Mouse (Mus musculus) ES-E14 (cell line): ENCODE data around the gene Mical2. TPM values are rescaled to one million over a fixed set of nuclear protein-coding genes. Genes with fewer than 3 reads are reported as not detected.

Experiments
- DNase-seq: peaks from one replicate; pipeline ENCODE4 v3.0.0-alpha.2; 2013; ENCODE audit warnings: low read depth, low spot score
- H3K27ac ChIP-seq: 2 replicates; pipeline ENCODE4 v1.5.1; 2012; ENCODE audit warnings: low read depth, mild to moderate bottlenecking, low read length, moderate library complexity, mixed read lengths; ENCODE audit not compliant: poor library complexity, insufficient read depth, severe bottlenecking
- H3K36me3 ChIP-seq: 2 replicates; pipeline ENCODE4 v1.6.1; 2012; ENCODE audit warnings: mild to moderate bottlenecking, low read length, moderate library complexity, mixed read lengths; ENCODE audit not compliant: control insufficient read depth, poor library complexity, insufficient read depth, severe bottlenecking
- H3K4me1 ChIP-seq, 2 experiments: fragments of 150-350 bp in 1 of 2; sonication (generic) in 1 of 2; 2 replicates each; pipeline ENCODE4 v1.6.1; 2012; ENCODE audit warnings: low read length in 2 of 2, mild to moderate bottlenecking in 1 of 2, mixed read lengths in 1 of 2; ENCODE audit not compliant: control insufficient read depth in 2 of 2, insufficient read depth in 2 of 2, poor library complexity in 1 of 2
- H3K4me3 ChIP-seq, 2 experiments: fragments of 150-350 bp in 1 of 2; sonication (generic) in 1 of 2; 2 replicates each; pipeline ENCODE4 v1.5.1; 2012; ENCODE audit warnings: low read length in 2 of 2, low read depth in 1 of 2, mild to moderate bottlenecking in 1 of 2, mixed read lengths in 1 of 2; ENCODE audit not compliant: insufficient read depth in 1 of 2, poor library complexity in 1 of 2, severe bottlenecking in 1 of 2
- H3K9ac ChIP-seq: 2 replicates; pipeline ENCODE4 v1.6.1; 2012; ENCODE audit warnings: low read depth, mild to moderate bottlenecking, low read length, mixed read lengths; ENCODE audit not compliant: poor library complexity, insufficient read depth, severe bottlenecking
- H3K9me3 ChIP-seq: fragments of 150-350 bp; sonication (generic); 2 replicates; pipeline ENCODE4 v1.6.1; 2012; ENCODE audit warnings: low read depth, mild to moderate bottlenecking, low read length; ENCODE audit not compliant: control insufficient read depth, insufficient read depth
- CHD2 ChIP-seq: IDR thresholded peaks from 2 replicates; pipeline ENCODE4 v1.6.1; 2014; ENCODE audit warnings: mild to moderate bottlenecking, low read depth, low read length, inconsistent platforms
- HCFC1 ChIP-seq: IDR thresholded peaks from 2 replicates; pipeline ENCODE4 v1.6.1; 2012; ENCODE audit warnings: low read length, inconsistent platforms, borderline replicate concordance; ENCODE audit not compliant: insufficient read depth
- MAFK ChIP-seq: IDR thresholded peaks from 2 replicates; pipeline ENCODE4 v1.6.1; 2014; ENCODE audit warnings: mild to moderate bottlenecking, low read depth, low read length, inconsistent platforms; ENCODE audit not compliant: insufficient read depth
- ZC3H11A ChIP-seq: IDR thresholded peaks from 2 replicates; pipeline ENCODE4 v1.6.1; 2012; ENCODE audit warnings: low read depth, mild to moderate bottlenecking, inconsistent platforms, low read length, borderline replicate concordance
- ZNF384 ChIP-seq: IDR thresholded peaks from 2 replicates; pipeline ENCODE4 v1.6.1; 2012; ENCODE audit warnings: low read depth, low read length, inconsistent platforms
- in situ Hi-C, 2 experiments: fragments of 600-800 bp; cut with MboI; formaldehyde crosslinking; loops; one replicate each; pipeline ENCODE4 v1.15.1; 2025; ENCODE audit warnings: low sequenced_read_pairs in 2 of 2, inconsistent platforms in 1 of 2; ENCODE audit not compliant: unreplicated experiment in 2 of 2
- total RNA-seq: library from RNA; depleted of rRNA; stranded (reverse); fragments of 300-350 nt; gene quantifications from 2 replicates; pipeline ENCODE4 v1.2.3, GENCODE M21; 2012

Mical2 gene
- total RNA-seq, 1 experiment: 9.9 TPM

DNA sequence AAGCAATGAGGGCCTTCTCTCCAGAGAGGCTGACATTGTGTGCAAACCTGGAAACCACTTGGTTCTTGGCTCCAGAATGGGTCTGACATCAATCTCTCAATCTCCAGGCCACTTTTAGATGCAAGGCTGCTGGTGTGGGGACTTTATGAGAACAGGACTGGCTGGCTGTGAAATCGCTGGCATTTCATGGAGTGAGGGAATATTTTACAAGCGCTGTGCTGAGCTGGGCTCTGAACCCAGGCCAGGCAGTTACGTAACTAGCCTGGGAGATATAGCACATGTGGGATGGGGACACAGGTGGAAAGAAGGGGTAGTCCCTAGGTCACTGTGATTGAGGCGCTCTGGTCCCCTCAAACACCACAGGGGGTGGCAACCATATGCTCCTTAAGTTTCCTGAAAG, 33.4 kb upstream of the Mical2 start:
- no peak overlapping the region for H3K9ac ChIP-seq
- H3K4me3 ChIP-seq: no peak overlapping the region
- no peaks in the 10 kb centered on the region for H3K4me1 ChIP-seq
- H3K9me3 ChIP-seq: no peaks in the 10 kb centered on the region
- H3K36me3 ChIP-seq: no peaks in the 10 kb centered on the region
- no peak for DNase-seq
- in situ Hi-C loops: no loop called here
- TF ChIP-seq ZC3H11A (no peak), HCFC1 (no peak), CHD2 (no peak), MAFK (no peak), ZNF384 (no peak)
- no peak overlapping the region for H3K27ac ChIP-seq

- Histone ChIP-seq H3K4me3 (no peak overlapping the region), H3K9me3 (no peaks in the 10 kb centered on the region), H3K4me1 (no peaks in the 10 kb centered on the region), H3K9ac (no peak overlapping the region), H3K27ac (no peak overlapping the region), H3K36me3 (no peaks in the 10 kb centered on the region)
- no peak for DNase-seq
- in situ Hi-C loops: no loop called here
- no peak for TF ChIP-seq ZNF384
- no peak for TF ChIP-seq CHD2
- no peak for TF ChIP-seq MAFK
- TF ChIP-seq ZC3H11A: no peak
Measured at GRCm38 (mm10) chr7:112192778-112193177, 32.9 kb upstream of the Mical2 start.

DNA sequence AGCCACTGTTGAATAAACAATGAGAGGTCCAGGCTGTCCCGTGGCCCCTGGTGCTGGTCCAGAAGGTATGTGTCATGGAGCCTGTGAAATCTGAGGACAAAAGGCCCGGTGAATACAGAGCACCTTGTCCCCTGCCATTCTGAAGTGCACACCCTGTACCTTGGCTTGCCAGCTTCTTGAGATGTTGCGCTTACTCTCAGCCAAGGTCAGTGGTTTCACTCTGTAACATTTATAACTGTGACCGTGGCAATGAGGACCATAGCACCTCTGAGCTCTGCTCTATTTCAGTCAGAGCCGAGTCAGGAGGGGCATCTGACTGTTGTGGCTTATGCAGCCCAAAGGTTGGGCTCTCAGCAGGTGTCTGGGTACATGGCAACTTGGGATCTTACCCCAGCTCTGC, 31.4 kb upstream of the Mical2 start:
- Histone ChIP-seq H3K9me3 (no peaks in the 10 kb centered on the region), H3K27ac (no peak overlapping the region), H3K4me3 (no peak overlapping the region), H3K36me3 (no peaks in the 10 kb centered on the region), H3K4me1 (no peaks in the 10 kb centered on the region), H3K9ac (no peak overlapping the region)
- TF ChIP-seq CHD2 (no peak), HCFC1 (no peak), ZNF384 (no peak), ZC3H11A (no peak)
- in situ Hi-C loops: no loop called here
- no peak for DNase-seq

DNA sequence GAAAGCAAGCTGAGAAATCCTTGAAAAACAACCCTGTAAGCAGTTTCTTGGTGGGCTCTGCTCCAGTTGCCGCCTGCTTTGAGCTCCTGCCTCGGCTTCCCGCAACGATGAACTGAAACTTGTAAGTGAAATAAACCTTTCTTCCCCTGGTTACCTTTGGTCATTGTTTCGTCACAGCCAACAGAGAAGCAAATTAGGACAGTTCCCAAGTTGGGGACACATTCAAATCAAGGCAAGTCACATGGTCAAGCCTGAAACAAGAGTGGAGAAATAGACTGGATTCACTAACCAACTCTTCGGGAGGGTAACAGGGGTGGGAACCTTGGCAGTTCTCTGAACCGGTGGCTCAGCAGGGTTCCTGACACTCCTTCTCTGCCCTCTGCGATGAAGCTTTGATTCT, 28.2 kb upstream of the Mical2 start:
- Histone ChIP-seq H3K4me3 (no peak overlapping the region), H3K9me3 (no peaks in the 10 kb centered on the region), H3K4me1 (no peaks in the 10 kb centered on the region), H3K9ac (no peak overlapping the region), H3K36me3 (no peaks in the 10 kb centered on the region), H3K27ac (no peak overlapping the region)
- in situ Hi-C loops: no loop called here
- TF ChIP-seq CHD2 (no peak), MAFK (no peak), ZNF384 (no peak), ZC3H11A (no peak), HCFC1 (no peak)
- DNase-seq: no peak

GRCm38 (mm10) chr7:112199343-112199742, 26.3 kb upstream of the Mical2 start:
- Histone ChIP-seq H3K9ac (no peak overlapping the region), H3K4me1 (no peaks in the 10 kb centered on the region), H3K27ac (no peak overlapping the region), H3K9me3 (no peaks in the 10 kb centered on the region), H3K36me3 (no peaks in the 10 kb centered on the region), H3K4me3 (no peak overlapping the region)
- in situ Hi-C loops: no loop called here
- TF ChIP-seq ZC3H11A (no peak), CHD2 (no peak), MAFK (no peak), HCFC1 (no peak), ZNF384 (no peak)
- no peak for DNase-seq
